Mouse (Mus musculus) limb, embryonic 11.5 days (tissue): Measurements from ENCODE around the gene Per2. TPM values are rescaled to one million over a fixed set of nuclear protein-coding genes. Genes with fewer than 3 reads are reported as not detected.

ENCODE experiments used
- ATAC-seq: fragments of 200-750 bp; cut with Nextera tagmentation; 2 replicates; pipeline ENCODE4 v1.8.0; 2017; ENCODE audit warnings: low read depth; ENCODE audit not compliant: insufficient number of reproducible peaks, low FRiP score, low TSS enrichment
- DNase-seq: peaks from one replicate; pipeline ENCODE4 v3.0.0-alpha.2; 2015; ENCODE audit warnings: low spot score
- H3K27ac ChIP-seq: fragments of 300-500 bp; sonication (generic); replicated peaks from 2 replicates; pipeline ENCODE4 v1.5.1; 2014; ENCODE audit warnings: low read depth, mild to moderate bottlenecking, low read length
- H3K27me3 ChIP-seq: fragments of 300-500 bp; sonication (generic); 2 replicates; pipeline ENCODE4 v1.6.1; 2014; ENCODE audit warnings: mild to moderate bottlenecking, low read length, mixed read lengths; ENCODE audit not compliant: control insufficient read depth, insufficient read depth
- H3K36me3 ChIP-seq: fragments of 300-500 bp; sonication (generic); 2 replicates; pipeline ENCODE4 v1.6.1; 2014; ENCODE audit warnings: mild to moderate bottlenecking, low read length, moderate library complexity, mixed read lengths; ENCODE audit not compliant: control insufficient read depth, insufficient read depth
- H3K4me1 ChIP-seq: fragments of 300-500 bp; sonication (generic); 2 replicates; pipeline ENCODE4 v1.6.1; 2014; ENCODE audit warnings: low read length, mixed read lengths; ENCODE audit not compliant: control insufficient read depth, insufficient read depth
- H3K4me2 ChIP-seq: fragments of 300-500 bp; sonication (generic); 2 replicates; pipeline ENCODE4 v1.6.1; 2014; ENCODE audit warnings: low read depth, mild to moderate bottlenecking, moderate library complexity; ENCODE audit not compliant: severe bottlenecking
- H3K4me3 ChIP-seq: fragments of 300-500 bp; sonication (generic); 2 replicates; pipeline ENCODE4 v1.5.1; 2014; ENCODE audit warnings: low read depth, low read length
- H3K9ac ChIP-seq: fragments of 300-500 bp; sonication (generic); 2 replicates; pipeline ENCODE4 v1.6.1; 2014; ENCODE audit warnings: mild to moderate bottlenecking, low read length
- H3K9me3 ChIP-seq: fragments of 300-500 bp; sonication (generic); 2 replicates; pipeline ENCODE4 v1.6.1; 2016; ENCODE audit warnings: low read length; ENCODE audit not compliant: control insufficient read depth
- WGBS: fragments of 180-500 bp; shearing (Covaris S2); extraction: QIAGEN DNeasy Blood & Tissue Kit; methylation state at CpG from one replicate; pipeline ENCODE4 v1.1.7; 2014; 5-methylcytosine and 5-hydroxymethylcytosine counted together
- polyA plus RNA-seq: library from polyadenylated mRNA; unstranded; fragments of >200 nt; fragmentation: Nextera tagmentation; extraction: Ambion mirVana; gene quantifications from 2 replicates; pipeline ENCODE4 v1.2.1, GENCODE M21; 2014

The Per2 gene
- polyA plus RNA-seq, 1 experiment from 2014 or later: 1.4 TPM

DNA sequence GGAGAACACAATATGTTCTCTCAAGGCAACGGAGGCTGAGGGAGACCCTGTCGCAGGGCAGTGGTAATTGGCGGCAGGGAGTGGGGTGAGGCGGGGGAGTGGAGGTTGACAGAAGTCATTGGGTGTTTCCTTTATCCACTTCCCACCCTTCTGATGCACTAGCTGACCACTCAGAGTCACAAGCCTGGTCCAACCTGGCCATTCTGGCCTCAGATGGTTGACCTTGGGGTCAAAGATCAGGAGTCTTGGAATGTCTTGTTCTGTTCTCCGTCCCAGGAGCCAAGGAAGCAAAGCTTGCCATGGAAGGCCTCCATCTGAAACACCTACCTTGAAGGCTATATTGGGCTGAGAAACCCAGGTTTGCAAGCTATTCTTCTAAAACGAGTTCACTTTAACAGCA, 7.1 kb upstream of the Per2 start:
- no peak overlapping the region for H3K9ac ChIP-seq
- ATAC-seq: no peak
- 84% methylated on average over 6 of the region's 6 CpGs for WGBS
- H3K4me1 ChIP-seq: no peaks in the 10 kb centered on the region
- no peaks in the 10 kb centered on the region for H3K27me3 ChIP-seq
- DNase-seq: no peak
- no peaks in the 10 kb centered on the region for H3K9me3 ChIP-seq
- no peak overlapping the region for H3K4me3 ChIP-seq
- H3K27ac ChIP-seq: no peak overlapping the region
- no peaks in the 10 kb centered on the region for H3K36me3 ChIP-seq
- no peak overlapping the region for H3K4me2 ChIP-seq

DNA sequence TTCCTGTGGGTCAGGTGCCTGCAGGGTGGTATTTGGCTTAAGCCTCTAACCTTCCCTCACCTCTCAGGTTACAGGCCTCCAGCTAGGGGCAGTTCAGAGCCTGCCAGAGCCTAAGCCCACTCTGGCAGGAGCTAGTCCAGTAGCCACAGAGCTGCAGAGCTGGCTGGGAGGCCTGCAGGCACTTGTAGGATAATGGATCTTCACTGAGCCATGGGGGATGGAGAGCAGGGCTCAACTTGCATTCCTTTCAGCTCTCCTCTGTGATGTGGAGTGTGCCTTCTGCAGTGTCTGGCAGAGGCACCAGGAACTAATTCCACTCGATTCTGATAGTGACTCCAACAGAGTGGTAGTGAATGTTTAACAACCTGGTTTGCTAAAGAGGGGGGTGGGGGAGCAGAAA, 6.1 kb upstream of the Per2 start:
- WGBS: 23% methylated on average over 1 of the region's 1 CpGs
- H3K4me3 ChIP-seq: no peak overlapping the region
- no peak overlapping the region for H3K4me2 ChIP-seq
- H3K27ac ChIP-seq: no peak overlapping the region
- no peaks in the 10 kb centered on the region for H3K36me3 ChIP-seq
- no peaks in the 10 kb centered on the region for H3K27me3 ChIP-seq
- H3K9ac ChIP-seq: no peak overlapping the region
- DNase-seq (no peak), ATAC-seq (no peak)
- no peaks in the 10 kb centered on the region for H3K9me3 ChIP-seq
- no peaks in the 10 kb centered on the region for H3K4me1 ChIP-seq

DNA sequence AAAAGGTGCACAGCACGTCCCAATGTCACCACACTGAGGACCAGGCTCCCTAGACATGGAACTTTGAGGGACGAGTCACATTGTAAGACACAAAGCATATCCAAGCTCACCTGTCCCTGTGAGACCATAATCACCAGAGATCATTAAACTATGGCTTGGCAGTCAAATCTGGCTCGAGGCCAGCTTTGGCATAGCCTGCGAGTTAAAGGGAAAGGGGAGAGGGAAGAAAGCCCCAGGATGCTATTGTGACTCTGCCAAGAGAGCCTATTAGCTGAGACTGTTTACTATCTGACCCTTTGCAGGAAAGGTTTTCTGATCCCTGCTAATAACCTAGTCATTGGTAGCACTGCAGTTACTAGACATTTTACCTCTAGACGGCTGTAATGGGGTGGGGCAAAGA, 5.3 kb upstream of the Per2 start:
- ATAC-seq (no peak), DNase-seq (no peak)
- no peaks in the 10 kb centered on the region for H3K36me3 ChIP-seq
- no peaks in the 10 kb centered on the region for H3K4me1 ChIP-seq
- H3K9me3 ChIP-seq: no peaks in the 10 kb centered on the region
- H3K4me3 ChIP-seq: no peak overlapping the region
- 62% methylated on average over 5 of the region's 5 CpGs for WGBS
- H3K4me2 ChIP-seq: no peak overlapping the region
- H3K27ac ChIP-seq: no peak overlapping the region
- H3K9ac ChIP-seq: no peak overlapping the region
- H3K27me3 ChIP-seq: no peaks in the 10 kb centered on the region

DNA sequence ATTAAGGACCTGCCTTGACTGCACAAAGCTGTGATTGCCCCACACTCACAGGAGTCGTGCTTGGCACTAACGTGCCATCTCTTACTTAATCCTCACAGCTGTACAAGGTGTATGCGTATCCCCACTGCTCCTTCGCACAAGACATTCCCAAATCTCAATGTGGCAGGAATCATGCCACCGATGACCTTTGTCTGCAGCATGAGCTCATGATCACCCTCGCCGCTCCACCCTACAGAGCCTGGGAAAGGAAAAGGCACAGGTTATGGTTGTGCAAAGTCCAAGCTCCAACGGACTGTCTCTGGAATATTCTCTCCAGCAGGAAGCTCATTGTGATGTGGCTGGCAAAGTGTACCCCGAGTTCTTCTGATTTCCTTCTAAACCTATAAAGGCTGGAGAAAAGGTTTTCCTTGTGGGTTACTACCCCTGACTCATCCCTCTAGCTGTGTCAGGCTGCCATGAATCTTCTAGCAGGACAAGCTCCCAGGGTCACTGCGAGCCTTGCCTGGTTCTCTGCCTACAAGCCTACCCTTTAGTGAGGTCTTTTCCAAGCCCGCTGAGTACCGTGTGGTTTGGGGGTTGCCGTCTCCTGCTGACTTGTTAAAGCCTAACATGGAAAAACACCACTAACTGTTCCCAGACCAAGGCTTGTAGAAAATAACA, 4.3 kb upstream of the Per2 start:
- Histone ChIP-seq H3K36me3 (no peaks in the 10 kb centered on the region), H3K4me2 (no peak overlapping the region), H3K9me3 (no peaks in the 10 kb centered on the region), H3K9ac (no peak overlapping the region), H3K27ac (no peak overlapping the region), H3K4me1 (no peaks in the 10 kb centered on the region), H3K4me3 (no peak overlapping the region), H3K27me3 (no peaks in the 10 kb centered on the region)
- no peak for ATAC-seq
- WGBS: 88% methylated on average over 13 of the region's 13 CpGs
- no peak for DNase-seq

DNA sequence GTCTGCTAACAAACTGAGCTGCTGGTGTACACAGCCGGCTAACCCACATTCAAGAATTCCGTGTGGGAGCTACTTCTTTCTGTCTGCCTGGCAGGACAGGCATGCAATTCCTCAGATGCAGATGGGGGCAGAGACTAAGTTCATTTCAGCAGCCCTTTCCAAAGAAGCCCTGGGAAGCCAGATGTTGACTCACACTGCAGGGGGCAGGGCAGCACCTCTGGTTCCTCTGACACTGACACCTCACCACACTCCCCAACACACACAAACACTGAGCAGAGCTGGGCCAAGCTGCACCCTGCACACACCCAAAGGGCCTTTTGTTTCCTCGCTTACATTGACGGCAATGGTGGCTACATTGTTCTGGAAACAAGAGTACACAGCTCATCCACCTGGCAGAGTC, 1.4 kb upstream of the Per2 start:
- no peak for DNase-seq
- no peak overlapping the region for H3K4me3 ChIP-seq
- peaks cover 10% of the 10 kb centered on the region for H3K4me1 ChIP-seq
- no peaks in the 10 kb centered on the region for H3K27me3 ChIP-seq
- H3K9ac ChIP-seq: no peak overlapping the region
- no peak overlapping the region for H3K4me2 ChIP-seq
- 48% methylated on average over 4 of the region's 4 CpGs for WGBS
- H3K9me3 ChIP-seq: no peaks in the 10 kb centered on the region
- no peak overlapping the region for H3K27ac ChIP-seq
- H3K36me3 ChIP-seq: no peaks in the 10 kb centered on the region
- ATAC-seq: no peak

DNA sequence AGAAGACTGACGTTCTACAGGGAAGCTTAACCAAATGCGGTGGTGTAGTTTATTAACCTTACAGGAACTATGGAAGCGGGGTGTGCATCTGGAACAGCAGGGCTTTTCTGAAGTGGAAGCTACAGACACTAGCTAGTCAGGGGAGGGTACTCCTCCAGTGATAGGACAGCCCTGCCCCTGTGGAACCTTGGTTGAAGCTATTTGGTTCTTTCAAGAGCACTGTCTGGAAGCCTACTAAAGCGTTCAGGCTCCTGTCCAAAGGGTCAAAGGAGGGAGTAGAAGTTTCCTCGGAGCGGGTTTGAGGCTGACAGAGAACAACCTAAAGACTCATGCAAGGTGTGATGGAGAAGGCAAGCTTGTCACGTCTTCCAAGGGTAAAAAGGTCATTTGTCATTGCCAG, 945 bp upstream of the Per2 start:
- Histone ChIP-seq H3K4me3 (no peak overlapping the region), H3K4me1 (peaks cover 10% of the 10 kb centered on the region), H3K9me3 (no peaks in the 10 kb centered on the region), H3K27ac (no peak overlapping the region), H3K9ac (no peak overlapping the region), H3K4me2 (peak overlapping the region; percentile 57), H3K27me3 (no peaks in the 10 kb centered on the region), H3K36me3 (no peaks in the 10 kb centered on the region)
- WGBS: 44% methylated on average over 7 of the region's 7 CpGs
- ATAC-seq (no peak), DNase-seq (no peak)

DNA sequence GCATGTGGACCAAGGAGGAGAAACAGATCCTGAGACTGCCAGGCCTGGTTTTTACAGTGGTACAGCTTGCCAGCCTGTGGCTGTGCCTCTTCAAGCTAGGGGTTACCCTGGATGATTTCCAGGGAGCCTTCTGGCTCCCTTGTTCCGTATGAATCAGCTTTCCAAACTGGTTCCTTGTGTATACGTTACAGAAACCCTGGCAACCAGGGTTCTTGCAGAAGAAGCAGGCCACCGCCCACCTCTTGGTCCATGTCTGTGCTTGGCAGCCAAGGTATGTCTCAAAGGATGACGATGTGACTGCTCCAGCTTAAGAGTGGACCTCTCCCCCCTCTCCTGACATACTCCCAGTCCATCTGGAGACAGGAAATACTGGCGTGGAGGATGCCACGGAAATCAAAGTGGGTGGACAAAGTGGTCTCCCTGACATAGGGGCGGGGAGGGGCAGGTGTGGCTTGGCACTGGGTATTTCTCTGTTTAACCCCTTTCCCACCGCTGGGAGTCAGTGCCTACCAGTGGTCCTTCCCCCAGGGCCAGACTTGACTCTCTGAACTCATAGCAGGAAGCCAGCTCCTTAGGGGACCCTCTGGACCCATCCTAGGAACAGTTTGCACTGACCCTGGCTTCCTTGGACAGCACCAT, 782 bp downstream of the Per2 start:
- peak overlapping the region; percentile 41 for H3K4me3 ChIP-seq
- no peak overlapping the region for H3K27ac ChIP-seq
- peak overlapping the region; percentile 1; the same call in 1 of the 2 replicates for H3K9ac ChIP-seq
- H3K4me1 ChIP-seq: peaks cover 10% of the 10 kb centered on the region
- H3K4me2 ChIP-seq: peak overlapping the region; percentile 57
- WGBS: 33% methylated on average over 8 of the region's 8 CpGs
- DNase-seq (peak; percentile 31), ATAC-seq (no peak; the same call in 1 of the 2 replicates)
- no peaks in the 10 kb centered on the region for H3K9me3 ChIP-seq
- no peaks in the 10 kb centered on the region for H3K36me3 ChIP-seq
- no peaks in the 10 kb centered on the region for H3K27me3 ChIP-seq

DNA sequence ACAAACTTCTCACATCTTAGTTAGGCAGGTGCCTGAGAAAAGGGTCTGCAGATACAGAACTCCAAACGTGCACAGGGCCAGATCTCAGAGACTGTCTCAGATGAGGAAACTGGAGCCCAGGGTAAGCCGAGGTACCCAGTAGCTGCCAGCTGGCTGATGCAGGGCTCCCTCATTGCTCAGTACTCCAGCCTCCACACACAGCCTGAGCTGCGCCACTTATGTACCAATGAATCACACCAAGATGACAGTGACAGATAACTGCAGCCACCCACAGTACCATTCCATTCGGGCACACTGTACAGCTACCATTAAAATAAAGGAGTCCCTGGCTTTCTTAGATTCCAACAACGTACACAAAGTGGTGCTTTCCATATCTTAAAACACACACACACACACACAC, 1.4 kb downstream of the Per2 start:
- H3K27ac ChIP-seq: no peak overlapping the region
- no peak overlapping the region for H3K4me3 ChIP-seq
- H3K4me1 ChIP-seq: peaks cover 10% of the 10 kb centered on the region
- DNase-seq (no peak), ATAC-seq (no peak)
- H3K4me2 ChIP-seq: no peak overlapping the region
- WGBS: 61% methylated on average over 5 of the region's 5 CpGs
- no peak overlapping the region for H3K9ac ChIP-seq
- H3K27me3 ChIP-seq: no peaks in the 10 kb centered on the region
- no peaks in the 10 kb centered on the region for H3K36me3 ChIP-seq
- H3K9me3 ChIP-seq: no peaks in the 10 kb centered on the region

DNA sequence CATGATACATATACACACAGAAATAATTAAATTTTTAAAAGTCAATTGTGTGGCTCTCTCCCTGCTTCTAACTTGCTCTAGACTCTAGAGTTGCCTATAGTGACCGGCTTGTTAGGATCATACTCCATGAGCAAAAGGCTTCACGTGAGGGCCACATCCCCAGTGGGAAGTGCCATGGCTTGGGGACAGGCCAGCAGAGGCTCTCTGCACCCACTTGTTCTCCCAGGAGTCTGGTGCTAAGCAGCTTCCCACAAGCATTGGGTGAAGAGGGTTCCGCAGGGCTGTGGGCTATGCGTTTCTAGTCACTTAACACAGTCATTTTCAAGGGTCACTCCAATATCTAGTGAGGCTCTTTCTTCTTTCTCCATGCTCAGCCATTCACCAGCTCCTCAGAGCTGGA, 2.0 kb downstream of the Per2 start:
- Histone ChIP-seq H3K4me2 (no peak overlapping the region), H3K4me3 (no peak overlapping the region), H3K9me3 (no peaks in the 10 kb centered on the region), H3K27ac (no peak overlapping the region), H3K9ac (no peak overlapping the region), H3K36me3 (no peaks in the 10 kb centered on the region), H3K4me1 (peaks cover 10% of the 10 kb centered on the region), H3K27me3 (no peaks in the 10 kb centered on the region)
- ATAC-seq: no peak
- DNase-seq: no peak
- WGBS: 87% methylated on average over 4 of the region's 4 CpGs
